Mouse (Mus musculus) macrophage (primary cell): ENCODE measurements at regions not wholly inside any gene's neighbourhood (a gene's known extent, or its start where the extent isn't known, plus 50 kb on each side); places are given as distances from the start of the nearest gene placed in this dataset.

Experiments
- H3K27ac ChIP-seq: fragments of 350-480 bp; formaldehyde crosslinking; 2 replicates; pipeline ENCODE4 v1.9.0; 2021
- H3K36me3 ChIP-seq: fragments of 350-480 bp; formaldehyde crosslinking; 2 replicates; pipeline ENCODE4 v1.9.0; 2021; ENCODE audit errors: inconsistent target
- H3K4me3 ChIP-seq: fragments of 350-480 bp; formaldehyde crosslinking; 2 replicates; pipeline ENCODE4 v1.9.0; 2021; ENCODE audit errors: inconsistent target
- H3K79me2 ChIP-seq: fragments of 350-480 bp; formaldehyde crosslinking; 2 replicates; pipeline ENCODE4 v1.9.0; 2021; ENCODE audit errors: inconsistent target
- WGBS: methylation state at CpG from one replicate; pipeline ENCODE4 v1.1.7; 2026; ENCODE audit warnings: inconsistent platforms; ENCODE audit not compliant: missing documents; 5-methylcytosine and 5-hydroxymethylcytosine counted together

DNA sequence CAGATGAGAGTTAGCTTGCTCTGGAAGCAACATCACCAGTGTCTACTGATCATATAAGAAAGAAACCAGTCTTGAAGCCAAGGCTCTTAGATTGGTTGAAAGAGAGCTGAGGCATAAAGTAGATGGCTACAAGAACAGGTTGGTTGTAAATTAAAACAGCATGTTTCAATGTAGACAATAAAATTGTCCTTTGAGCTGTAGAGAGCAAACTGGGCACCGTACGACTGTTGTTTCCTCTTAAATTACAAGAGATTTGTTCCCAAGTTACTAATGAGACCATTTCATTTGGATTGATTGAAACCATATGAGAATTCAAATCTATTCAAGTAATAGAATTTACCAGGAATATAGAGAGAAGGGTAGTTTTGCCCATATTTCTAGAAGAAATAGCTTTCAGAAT is 770.9 kb upstream of the Adgrl2 start:
- Histone ChIP-seq H3K36me3 (no peaks in the 10 kb centered on the region), H3K27ac (no peak overlapping the region), H3K79me2 (no peaks in the 10 kb centered on the region), H3K4me3 (no peak overlapping the region)
- WGBS, result 90% methylated on average over 2 of the region's 2 CpGs

DNA sequence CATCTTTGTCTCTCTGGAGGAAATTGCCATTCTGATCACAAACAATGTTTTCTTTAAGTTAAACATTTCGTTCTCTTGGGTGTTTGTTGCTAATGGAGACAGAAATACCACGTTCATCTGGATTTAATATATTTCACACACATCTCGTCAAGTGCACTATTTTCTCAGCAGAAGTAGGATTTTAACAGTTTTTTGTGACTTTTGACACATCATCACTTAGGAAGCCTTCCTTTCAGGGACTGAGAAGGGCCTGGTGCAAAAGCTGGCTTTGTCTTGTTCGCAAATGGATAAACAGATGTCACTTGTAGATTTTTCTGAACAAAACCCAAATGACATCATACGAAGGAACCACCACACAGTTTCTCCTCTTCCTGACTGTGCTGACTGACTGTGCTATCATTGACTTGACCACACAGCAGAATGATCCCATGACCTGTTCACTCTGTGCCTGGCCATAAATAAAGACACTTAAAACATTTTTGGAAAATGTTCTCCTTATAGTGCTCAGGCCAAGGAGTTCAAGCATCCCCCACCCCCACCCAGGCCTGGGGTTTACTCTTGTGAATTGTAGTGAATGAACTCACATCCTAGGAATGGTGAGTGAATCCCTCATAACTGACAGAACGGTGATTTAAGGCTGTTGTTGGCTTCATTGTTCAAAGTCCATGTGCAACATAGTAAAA is 767.7 kb upstream of the Adgrl2 start:
- no peak overlapping the region for H3K27ac ChIP-seq
- H3K4me3 ChIP-seq, result no peak overlapping the region
- no peaks in the 10 kb centered on the region for H3K79me2 ChIP-seq
- H3K36me3 ChIP-seq, result no peaks in the 10 kb centered on the region
- WGBS, result 86% methylated on average over 6 of the region's 6 CpGs

DNA sequence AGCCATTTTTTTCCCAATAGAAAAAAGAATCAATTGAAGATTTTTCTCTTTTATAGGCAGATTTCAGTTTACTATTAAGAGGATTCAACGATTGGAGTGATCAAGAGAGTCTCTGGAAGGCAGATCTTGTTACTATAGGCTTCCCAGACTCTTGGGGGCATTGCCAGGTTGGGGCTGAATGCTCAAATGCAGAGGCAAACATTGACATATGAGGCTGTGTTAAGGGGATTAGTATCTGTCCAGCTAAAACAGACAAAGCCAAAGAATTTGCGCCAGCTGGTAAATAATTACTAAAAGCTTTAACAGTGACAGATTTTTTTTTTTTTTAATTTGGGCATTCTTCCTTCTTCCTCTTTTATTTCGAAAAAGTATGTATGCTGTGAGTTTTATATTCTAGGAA is 745.7 kb upstream of the Adgrl2 start:
- Histone ChIP-seq H3K79me2 (no peaks in the 10 kb centered on the region), H3K4me3 (no peak overlapping the region), H3K27ac (no peak overlapping the region), H3K36me3 (no peaks in the 10 kb centered on the region)
- 63% methylated on average over 3 of the region's 3 CpGs for WGBS

DNA sequence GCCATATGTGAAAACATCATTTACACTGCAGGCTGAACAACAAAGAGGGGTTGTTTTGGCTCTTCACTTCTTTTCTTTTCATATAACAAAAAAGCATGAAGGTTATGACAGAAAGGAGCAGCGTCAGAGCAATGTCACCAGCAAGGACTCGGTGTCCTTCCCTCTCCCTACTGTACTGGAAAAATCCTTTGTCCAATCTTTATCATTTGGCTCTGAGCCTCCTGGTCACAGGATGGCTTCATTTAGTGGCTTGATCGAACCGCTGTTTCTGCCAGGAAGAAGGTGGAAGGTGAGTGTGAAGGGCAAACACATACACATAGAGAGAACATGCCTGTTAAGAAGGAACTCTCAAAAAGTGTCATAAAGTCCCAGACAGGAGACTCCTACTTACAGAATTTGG is 735.9 kb upstream of the Adgrl2 start:
- Histone ChIP-seq H3K36me3 (no peaks in the 10 kb centered on the region), H3K79me2 (no peaks in the 10 kb centered on the region), H3K27ac (no peak overlapping the region), H3K4me3 (no peak overlapping the region)
- WGBS, result 95% methylated on average over 4 of the region's 4 CpGs

DNA sequence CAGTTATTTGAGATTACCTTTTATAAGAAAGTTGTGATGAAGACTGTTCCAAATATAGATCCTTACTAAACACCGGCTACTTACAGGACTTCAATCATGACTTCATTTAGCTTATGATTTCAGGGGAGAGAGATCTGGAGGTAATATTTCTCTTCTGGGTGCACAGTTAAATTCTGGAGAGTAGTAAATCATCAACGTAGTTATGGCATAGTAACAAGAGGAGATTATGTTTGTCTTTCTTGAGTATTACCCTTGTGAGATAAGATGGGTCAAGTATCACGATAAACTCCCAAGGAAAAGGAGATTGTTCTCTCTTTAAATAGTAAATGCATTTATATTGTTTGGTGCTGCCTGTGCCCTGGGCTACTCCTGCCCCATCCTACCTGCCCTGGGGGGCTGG is 734.5 kb upstream of the Adgrl2 start:
- no peak overlapping the region for H3K4me3 ChIP-seq

DNA sequence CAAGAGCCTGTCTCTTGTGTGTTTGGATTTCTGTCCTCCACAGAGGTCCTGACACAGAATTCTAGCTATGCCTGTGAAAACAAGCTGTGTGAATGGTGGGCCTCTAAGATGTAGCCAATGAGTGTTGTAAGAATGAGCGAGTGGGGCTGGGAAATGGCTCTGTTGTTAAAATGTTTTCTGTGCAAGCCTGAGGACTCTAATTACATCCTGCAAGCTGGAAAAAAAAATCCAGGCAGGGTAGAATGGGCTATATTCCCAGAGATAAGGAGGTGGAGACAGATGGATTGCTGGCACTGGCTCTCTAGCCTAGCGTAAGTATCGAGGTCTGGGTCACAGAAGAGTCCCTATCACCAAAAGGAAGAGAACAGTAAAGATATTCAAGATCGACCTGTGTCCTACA is 731.5 kb upstream of the Adgrl2 start:
- H3K36me3 ChIP-seq, result no peaks in the 10 kb centered on the region
- no peaks in the 10 kb centered on the region for H3K79me2 ChIP-seq
- H3K27ac ChIP-seq, result no peak overlapping the region
- H3K4me3 ChIP-seq, result no peak overlapping the region
- WGBS, result 100% methylated on average over 3 of the region's 4 CpGs

More for the DNA sequence above, 734.5 kb upstream of the Adgrl2 start:
- no peaks in the 10 kb centered on the region for H3K79me2 ChIP-seq
- no peaks in the 10 kb centered on the region for H3K36me3 ChIP-seq
- WGBS, result 83% methylated on average over 3 of the region's 3 CpGs
- H3K27ac ChIP-seq, result no peak overlapping the region

DNA sequence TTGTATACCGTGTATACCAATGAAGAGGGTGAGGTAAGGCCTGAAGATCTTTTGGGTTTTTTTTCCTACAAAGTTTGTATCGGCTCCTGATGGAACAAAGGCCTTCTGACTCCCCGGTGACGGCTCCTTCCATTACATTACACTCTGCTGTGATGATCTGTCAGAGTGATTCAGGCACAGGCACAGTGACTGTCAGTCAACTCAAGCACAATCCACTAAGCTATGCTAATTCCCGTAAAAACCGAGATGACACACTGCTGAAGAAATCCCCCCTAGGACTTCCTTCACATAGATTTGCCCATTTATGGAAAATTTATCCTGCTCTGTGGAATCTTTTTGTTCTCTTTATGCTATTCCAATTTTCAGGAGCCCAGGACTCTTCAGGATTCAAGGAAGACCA is 730.0 kb upstream of the Adgrl2 start:
- no peak overlapping the region for H3K27ac ChIP-seq
- H3K79me2 ChIP-seq, result no peaks in the 10 kb centered on the region
- H3K36me3 ChIP-seq, result no peaks in the 10 kb centered on the region
- 94% methylated on average over 6 of the region's 6 CpGs for WGBS
- H3K4me3 ChIP-seq, result no peak overlapping the region

DNA sequence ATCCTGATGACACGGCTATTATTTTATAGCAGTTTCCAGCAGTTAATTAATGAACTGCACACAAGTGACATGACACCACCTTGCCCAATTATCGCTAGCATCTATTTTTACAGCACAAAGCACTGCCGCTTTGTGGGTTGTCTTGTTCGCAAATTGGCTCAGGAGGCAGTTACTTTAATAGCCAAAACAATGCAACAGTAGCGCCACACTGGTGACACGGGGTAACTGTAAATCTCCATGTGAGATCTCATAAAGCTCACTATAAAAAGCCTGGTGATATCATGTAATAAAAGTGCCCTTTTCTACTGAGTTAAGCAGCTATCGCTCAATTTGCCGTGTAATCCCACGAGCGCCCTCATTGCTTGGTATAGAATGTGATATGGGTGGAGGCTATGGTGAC is 715.4 kb upstream of the Adgrl2 start:
- Histone ChIP-seq H3K27ac (no peak overlapping the region), H3K36me3 (no peaks in the 10 kb centered on the region), H3K4me3 (no peak overlapping the region), H3K79me2 (no peaks in the 10 kb centered on the region)
- 97% methylated on average over 10 of the region's 10 CpGs for WGBS

DNA sequence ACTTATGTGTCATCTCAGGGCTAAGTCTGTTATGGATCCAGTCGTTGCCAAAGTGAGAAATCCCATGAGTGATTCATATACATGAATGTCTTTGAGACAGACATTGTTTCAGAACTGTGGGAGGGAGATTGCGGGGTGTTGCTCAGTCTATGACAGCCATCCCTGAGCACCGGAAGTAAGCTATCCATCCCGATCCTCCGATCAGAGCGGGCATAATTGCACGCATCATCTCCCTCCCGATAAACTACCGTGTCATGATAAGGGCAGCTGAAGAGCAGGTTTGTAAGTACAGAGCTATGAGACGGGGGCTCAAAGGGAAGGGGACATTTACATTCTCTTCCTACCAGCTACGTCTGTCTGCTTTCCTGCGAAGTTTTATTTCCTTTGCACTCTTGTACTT is 715.0 kb upstream of the Adgrl2 start:
- Histone ChIP-seq H3K79me2 (no peaks in the 10 kb centered on the region), H3K36me3 (no peaks in the 10 kb centered on the region), H3K27ac (no peak overlapping the region), H3K4me3 (no peak overlapping the region)
- WGBS, result 91% methylated on average over 12 of the region's 12 CpGs

DNA sequence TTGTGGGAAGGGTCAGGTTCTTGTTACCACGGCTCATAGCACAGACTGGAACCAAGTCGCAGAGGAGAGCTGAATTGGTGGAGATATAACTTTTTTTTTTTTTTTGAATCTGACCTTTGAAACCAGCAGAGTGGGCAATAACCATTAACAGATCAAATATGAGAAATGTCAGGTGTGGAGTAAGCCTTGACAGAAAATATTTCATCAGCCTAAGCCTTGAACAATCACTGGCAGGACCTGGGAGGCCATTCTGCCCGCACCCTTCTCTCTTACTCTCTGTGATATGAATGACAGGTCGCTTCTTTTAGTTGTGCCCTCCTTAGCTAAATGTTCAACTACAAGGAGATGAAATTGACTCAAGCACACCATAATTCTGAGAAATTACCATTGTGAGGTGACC is 714.1 kb upstream of the Adgrl2 start:
- Histone ChIP-seq H3K4me3 (no peak overlapping the region), H3K27ac (no peak overlapping the region), H3K79me2 (no peaks in the 10 kb centered on the region), H3K36me3 (no peaks in the 10 kb centered on the region)
- 80% methylated on average over 4 of the region's 4 CpGs for WGBS

DNA sequence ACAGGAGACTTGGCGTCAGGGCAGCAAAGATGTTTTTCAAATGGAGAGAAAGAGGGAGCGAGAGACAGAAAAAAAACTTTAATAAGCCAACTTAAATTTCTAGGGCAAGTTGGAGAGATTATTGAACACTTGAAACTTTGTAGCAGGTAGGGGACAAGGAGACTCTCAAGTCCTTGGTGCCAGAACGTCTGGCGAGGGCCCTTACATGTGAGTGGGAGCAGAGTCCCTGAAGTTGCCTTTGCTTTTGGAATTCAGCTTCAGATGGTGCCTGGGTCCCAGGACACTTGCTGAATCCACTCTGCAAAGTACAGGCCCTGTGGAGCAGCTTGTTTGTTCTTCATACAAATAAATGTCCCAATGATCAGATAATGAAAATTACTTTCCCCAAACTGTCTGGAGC is 693.2 kb upstream of the Adgrl2 start:
- Histone ChIP-seq H3K79me2 (no peaks in the 10 kb centered on the region), H3K27ac (no peak overlapping the region), H3K4me3 (no peak overlapping the region), H3K36me3 (no peaks in the 10 kb centered on the region)
- 94% methylated on average over 4 of the region's 4 CpGs for WGBS

DNA sequence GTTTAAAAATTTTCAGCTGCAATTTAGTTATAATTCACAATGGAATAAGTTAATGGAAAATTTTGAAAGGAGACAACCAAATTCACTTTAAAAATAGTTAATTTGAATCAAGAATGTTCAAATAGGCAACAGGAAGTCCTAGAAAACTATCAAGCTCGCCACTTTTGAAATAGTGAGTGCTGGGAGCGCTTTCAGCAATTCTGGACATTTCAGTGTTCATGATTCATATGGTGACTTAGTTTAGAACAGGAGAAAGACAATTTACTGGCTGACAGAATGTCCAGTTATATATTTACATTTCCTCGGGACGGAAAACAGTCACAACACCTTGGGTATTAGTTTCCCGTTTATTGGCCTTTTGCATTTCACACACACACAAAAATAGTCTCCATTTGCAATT is 691.9 kb upstream of the Adgrl2 start:
- Histone ChIP-seq H3K27ac (no peak overlapping the region), H3K79me2 (no peaks in the 10 kb centered on the region), H3K36me3 (no peaks in the 10 kb centered on the region), H3K4me3 (no peak overlapping the region)
- 90% methylated on average over 5 of the region's 5 CpGs for WGBS

DNA sequence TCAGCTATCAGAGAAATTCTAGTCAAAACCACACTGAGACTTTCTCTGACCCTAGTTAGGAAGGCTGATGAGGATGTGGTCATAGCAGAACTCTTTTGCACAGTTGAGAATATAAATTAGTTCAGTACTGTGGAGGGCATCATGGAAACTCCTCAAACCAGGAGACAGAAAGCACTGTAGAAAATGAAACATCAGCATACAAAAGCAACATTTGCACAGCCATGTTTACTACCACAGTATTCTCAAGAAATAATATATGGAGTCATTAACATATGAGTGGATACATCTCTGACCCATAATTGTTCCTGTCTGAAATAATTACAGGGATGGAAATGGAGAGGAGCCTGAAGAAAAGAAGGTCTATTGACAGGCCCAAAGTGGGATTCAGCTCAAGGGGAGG is 683.6 kb upstream of the Adgrl2 start:
- no peaks in the 10 kb centered on the region for H3K79me2 ChIP-seq
- no peak overlapping the region for H3K27ac ChIP-seq
- no peak overlapping the region for H3K4me3 ChIP-seq
- H3K36me3 ChIP-seq, result no peaks in the 10 kb centered on the region

DNA sequence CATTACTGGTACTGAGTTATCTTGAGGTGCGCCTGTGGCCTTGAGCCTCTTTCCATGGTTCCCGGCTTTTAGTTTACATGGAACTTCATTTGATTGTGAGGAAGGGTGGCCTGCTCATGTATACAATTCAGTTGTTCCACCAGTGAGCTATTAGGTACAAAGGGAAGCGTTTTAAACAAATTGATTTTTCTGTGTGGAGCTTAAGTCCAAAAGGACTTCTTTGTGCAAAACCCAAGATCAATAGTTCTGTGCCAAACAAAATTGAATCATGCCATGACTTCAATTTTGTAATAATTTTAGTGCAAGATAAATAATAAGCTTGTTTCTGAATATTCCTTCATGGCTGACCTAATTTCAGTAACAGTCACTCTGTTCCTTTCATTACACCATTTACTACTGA is 674.3 kb upstream of the Adgrl2 start:
- WGBS, result 98% methylated on average over 3 of the region's 3 CpGs
- Histone ChIP-seq H3K79me2 (no peaks in the 10 kb centered on the region), H3K27ac (no peak overlapping the region)

DNA sequence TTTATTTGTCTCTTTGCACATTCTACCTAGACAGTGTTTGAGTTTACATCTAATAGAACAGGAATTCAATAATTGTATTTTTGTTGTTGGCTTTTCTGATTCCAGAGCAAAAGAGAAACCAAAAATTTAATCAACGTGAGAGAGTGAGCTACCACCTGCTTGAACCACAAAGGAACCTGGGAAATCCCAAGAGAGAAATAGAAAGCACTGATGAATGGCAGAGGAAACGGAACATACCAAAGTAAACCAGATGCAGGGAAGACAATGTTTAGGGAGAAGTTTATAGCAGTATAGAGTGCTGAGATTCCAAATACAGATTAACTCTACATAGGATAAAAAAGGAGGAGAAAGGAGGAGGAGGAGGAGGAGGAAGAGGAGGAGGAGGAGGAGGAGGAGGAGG is 648.0 kb upstream of the Adgrl2 start:
- WGBS, result 5% methylated on average over 2 of the region's 2 CpGs
- Histone ChIP-seq H3K79me2 (no peaks in the 10 kb centered on the region), H3K27ac (no peak overlapping the region), H3K4me3 (no peak overlapping the region), H3K36me3 (no peaks in the 10 kb centered on the region)

More for the DNA sequence above, 674.3 kb upstream of the Adgrl2 start:
- no peak overlapping the region for H3K4me3 ChIP-seq
- no peaks in the 10 kb centered on the region for H3K36me3 ChIP-seq

DNA sequence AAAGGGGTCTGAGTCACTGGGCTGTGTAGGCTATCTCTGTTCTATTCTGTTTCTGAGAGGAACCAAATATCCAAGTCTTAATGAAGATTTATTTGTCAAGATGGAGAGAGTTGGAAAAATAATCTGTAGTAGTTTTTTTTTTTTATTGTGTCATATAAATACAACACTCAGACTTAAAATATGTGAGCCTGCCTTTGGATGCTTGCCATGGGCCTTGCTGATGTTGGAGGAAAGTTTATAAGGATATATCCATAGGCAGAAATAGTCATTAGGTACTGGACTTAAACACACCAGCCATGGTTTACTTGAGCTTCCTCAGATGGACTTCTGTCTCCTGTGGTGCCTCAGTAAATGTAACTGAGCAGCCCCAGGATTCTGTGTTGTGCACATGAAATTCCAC is 635.8 kb upstream of the Adgrl2 start:
- Histone ChIP-seq H3K27ac (no peak overlapping the region), H3K36me3 (no peaks in the 10 kb centered on the region), H3K79me2 (no peaks in the 10 kb centered on the region)

More for the DNA sequence above, 635.8 kb upstream of the Adgrl2 start:
- H3K4me3 ChIP-seq, result no peak overlapping the region
